ENCODE assay signal across 8 mouse cellular contexts in the genomic region with DNA sequence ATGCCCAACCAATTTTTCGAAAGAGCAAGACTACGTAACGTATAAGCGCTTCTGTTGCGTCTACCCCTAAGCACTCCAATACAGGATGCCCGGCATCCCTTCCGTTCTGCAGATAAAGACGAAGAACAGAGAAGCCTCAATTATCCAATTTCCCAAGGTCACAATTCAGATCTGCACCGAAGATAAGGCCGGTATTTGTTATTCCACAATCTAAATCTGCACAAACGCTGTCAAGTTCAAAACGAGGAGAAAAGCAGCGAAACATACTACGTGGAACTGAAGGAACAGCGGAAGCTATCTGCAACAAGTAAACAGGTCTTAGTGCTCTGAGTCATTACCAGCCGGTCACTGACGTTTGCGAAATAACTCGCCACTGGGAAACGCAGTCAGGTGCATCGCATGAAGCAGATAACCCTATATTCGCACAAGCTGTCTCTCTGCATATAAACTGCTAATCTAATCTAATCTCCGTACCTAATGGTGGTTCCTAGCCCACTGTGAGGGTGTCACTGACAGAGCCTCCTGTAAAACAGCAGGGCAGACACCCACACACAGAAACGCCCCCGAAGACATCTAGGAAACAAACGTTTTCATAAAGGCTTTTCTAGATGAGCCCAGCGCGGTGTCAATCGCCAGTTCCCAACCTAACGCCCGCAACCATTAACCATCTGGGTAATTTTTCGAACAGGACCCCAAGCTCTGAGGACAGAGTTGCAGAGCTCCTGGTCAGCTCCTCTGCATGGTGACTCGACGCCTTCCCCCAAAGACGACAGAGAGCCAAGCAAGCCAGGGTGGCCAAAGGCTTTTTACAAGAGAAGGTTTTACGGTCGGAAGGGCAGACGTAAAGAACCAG. TPM values are rescaled to one million over a fixed set of nuclear protein-coding genes. Genes with fewer than 3 reads are reported as not detected.
DNase-seq lines count a peak whose midpoint lies in the region; ATAC-seq and TF ChIP-seq lines count a peak whose summit lies in the region.

No protein-coding gene starts in this region.

- no peaks in the 10 kb centered on the region for H3K36me3 ChIP-seq in ES-Bruce4 (ENCODE audit: control insufficient read depth, insufficient read depth, low read length, poor library complexity, severe bottlenecking)
- no peaks in the 10 kb centered on the region for H3K36me3 ChIP-seq in lung, postnatal 0 days (ENCODE audit: insufficient read depth, low read length)

- peak overlapping the region; percentile 92 for H3K9ac ChIP-seq in ES-Bruce4 (ENCODE audit: low read depth, poor library complexity, severe bottlenecking)
- peak overlapping the region; percentile 82 for H3K9ac ChIP-seq in lung, postnatal 0 days (replicated peaks; ENCODE audit: low read depth)

- peak overlapping the region; percentile 94 for H3K4me3 ChIP-seq in ES-Bruce4 (ENCODE audit: low read depth, low read length)
- peak overlapping the region; percentile 95 for H3K4me3 ChIP-seq in embryonic fibroblast, embryonic 13.5 days (ENCODE audit: insufficient read depth, low read length)
- H3K4me3 ChIP-seq in lung, postnatal 0 days (ENCODE audit: low read depth, low read length), result peak overlapping the region; percentile 98

- no peaks in the 10 kb centered on the region for H3K9me3 ChIP-seq in ES-Bruce4 (replicated peaks; ENCODE audit: control insufficient read depth, insufficient read depth, low read length, poor library complexity, severe bottlenecking)
- no peaks in the 10 kb centered on the region for H3K9me3 ChIP-seq in lung, postnatal 0 days (ENCODE audit: low read length)

- WGBS in lung, postnatal 0 days, result 19% methylated on average over 33 of the region's 38 CpGs

- H3K27me3 ChIP-seq in ES-Bruce4 (ENCODE audit: control insufficient read depth, insufficient read depth, low read length, poor library complexity, severe bottlenecking), result no peaks in the 10 kb centered on the region
- no peaks in the 10 kb centered on the region for H3K27me3 ChIP-seq in lung, postnatal 0 days (replicated peaks; ENCODE audit: insufficient read depth, low read length)

- no peak for TF ChIP-seq CTCF in ES-Bruce4 (IDR thresholded peaks at IDR 0.05; ENCODE audit: low read depth, low read length)
- TF ChIP-seq CTCF in embryonic fibroblast, embryonic 13.5 days (IDR thresholded peaks at IDR 0.05; ENCODE audit: borderline replicate concordance, insufficient read depth, low read length), result no peak
- TF ChIP-seq CTCF in lung, postnatal 0 days (IDR thresholded peaks at IDR 0.05), result no peak

- no peak for TF ChIP-seq EP300 in ES-Bruce4 (IDR thresholded peaks at IDR 0.05; ENCODE audit: insufficient read depth, low read depth, low read length)
- no peak for TF ChIP-seq EP300 in lung, postnatal 0 days (IDR thresholded peaks at IDR 0.05)

- DNase-seq in adrenal gland, adult 2 months, result peak; percentile 70
- DNase-seq in adrenal gland, postnatal 4 days (ENCODE audit: low spot score in 2 of 2), result no peak
- DNase-seq in lung, postnatal 0 days (ENCODE audit: low spot score), result peak; percentile 73
- peak; percentile 10 for DNase-seq in skeletal muscle tissue, adult 2 months (ENCODE audit: low read depth, low spot score)
- no peak for DNase-seq in ovary, postnatal 10 days (ENCODE audit: low spot score)

- peak; percentile 19 for ATAC-seq in inflammation-experienced regulatory T-cells, adult 6 months
- no peak; the same call in 1 of the 2 replicates for ATAC-seq in lung, postnatal 0 days

- H3K27ac ChIP-seq in ES-Bruce4 (ENCODE audit: insufficient read depth, low read length), result no peak overlapping the region
- H3K27ac ChIP-seq in embryonic fibroblast, embryonic 13.5 days (ENCODE audit: insufficient read depth, low read length), result no peak overlapping the region
- peak overlapping the region; percentile 92 for H3K27ac ChIP-seq in lung, postnatal 0 days (ENCODE audit: low read length)

- H3K4me1 ChIP-seq in ES-Bruce4 (ENCODE audit: control insufficient read depth, insufficient read depth, low read length), result peaks cover 1% of the 10 kb centered on the region
- peaks cover 6% of the 10 kb centered on the region; the same call in 1 of the 2 replicates for H3K4me1 ChIP-seq in embryonic fibroblast, embryonic 13.5 days (ENCODE audit: control insufficient read depth, insufficient read depth, low read length)
- peaks cover 6% of the 10 kb centered on the region for H3K4me1 ChIP-seq in lung, postnatal 0 days (ENCODE audit: insufficient read depth, low read depth, low read length)

- H3K4me2 ChIP-seq in lung, postnatal 0 days (replicated peaks; ENCODE audit: low read depth, low read length), result peak overlapping the region; percentile 85

- no peak for TF ChIP-seq POLR2A in ES-Bruce4 (IDR thresholded peaks at IDR 0.05; ENCODE audit: insufficient read depth, low read length)
- TF ChIP-seq POLR2A in embryonic fibroblast, embryonic 13.5 days (IDR thresholded peaks at IDR 0.05; ENCODE audit: low read depth, low read length), result no peak

RNA-seq across cellular contexts. Expression of gene Tbc1d15, which starts 0.8 kb away (rescaled TPM):
- 10 to 100 TPM; 73.4 to 87.4 TPM for total RNA-seq in adrenal gland, adult 2 months (2021)
- polyA plus RNA-seq in adrenal gland, adult 2 months (2012; rRNA removed), result 1.7 and 2.2 TPM in 2 replicates
- total RNA-seq in adrenal gland, postnatal 4 days (2021), result 10 to 100 TPM; 85.8 to 88.4 TPM
- polyA plus RNA-seq in ES-Bruce4 (2011; ENCODE audit: insufficient read depth, insufficient read length, low read depth, missing spikeins), result 183 and 198 TPM in 2 replicates
- 91.5 and 93.5 TPM in 2 replicates for polyA plus RNA-seq in embryonic fibroblast, embryonic 13.5 days (2011; ENCODE audit: insufficient read length, low read depth, missing spikeins)
- 100 to 1,000 TPM; 105 to 125 (median 108) TPM for polyA plus RNA-seq in inflammation-experienced regulatory T-cells, adult 6 months (2017; shearing (Covaris generic))
- polyA plus RNA-seq in lung, postnatal 0 days (2015; fragmentation: Nextera tagmentation; extraction: Ambion mirVana), result 47.9 and 49.9 TPM in 2 replicates

Comparison
In these comparisons a context has a peak if more than half of its experiments do, and no peak if none do; other contexts are left out.
1. DNase-seq: peak in adrenal gland, adult 2 months (single experiment), lung, postnatal 0 days (single experiment) and skeletal muscle tissue, adult 2 months (single experiment); none in adrenal gland, postnatal 4 days (0 of 2) and ovary, postnatal 10 days (single experiment).
2. RNA of gene Tbc1d15, which starts 0.8 kb away (polyA plus RNA-seq): 183 to 198 TPM in ES-Bruce4, 105 to 125 TPM in inflammation-experienced regulatory T-cells, adult 6 months, 91.5 to 93.5 TPM in embryonic fibroblast, embryonic 13.5 days and 47.9 to 49.9 TPM in lung, postnatal 0 days; 1.7 to 2.2 TPM in adrenal gland, adult 2 months; every median in the first group is over 10 times any median in the second.
3. Peak in every context shown above with its lines, with median percentiles within 50 percentile points of each other: H3K4me3 ChIP-seq.